Mouse (Mus musculus) embryonic facial prominence, embryonic 14.5 days (tissue): ENCODE measurements around the gene Pstk. TPM values are rescaled to one million over a fixed set of nuclear protein-coding genes. Genes with fewer than 3 reads are reported as not detected.

Experiments
- ATAC-seq: fragments of 200-750 bp; cut with Nextera tagmentation; 2 replicates; pipeline ENCODE4 v1.8.0; 2017; ENCODE audit warnings: low read depth, moderate number of reproducible peaks, moderate TSS enrichment
- DNase-seq: peaks from one replicate; pipeline ENCODE4 v3.0.0-alpha.2; 2015; ENCODE audit warnings: low spot score
- H3K27ac ChIP-seq: fragments of 300-500 bp; sonication (generic); replicated peaks from 2 replicates; pipeline ENCODE4 v1.5.1; 2014; ENCODE audit warnings: low read depth, mild to moderate bottlenecking, low read length, moderate library complexity
- H3K27me3 ChIP-seq: fragments of 300-500 bp; sonication (generic); replicated peaks from 2 replicates; pipeline ENCODE4 v1.6.1; 2014; ENCODE audit warnings: low read length; ENCODE audit not compliant: control insufficient read depth, insufficient read depth
- H3K36me3 ChIP-seq: fragments of 300-500 bp; sonication (generic); 2 replicates; pipeline ENCODE4 v1.6.1; 2014; ENCODE audit warnings: low read length, mixed read lengths; ENCODE audit not compliant: control insufficient read depth, insufficient read depth
- H3K4me1 ChIP-seq: fragments of 300-500 bp; sonication (generic); 2 replicates; pipeline ENCODE4 v1.6.1; 2014; ENCODE audit warnings: antibody characterized with exemption, low read length; ENCODE audit not compliant: control insufficient read depth, insufficient read depth
- H3K4me2 ChIP-seq: fragments of 300-500 bp; sonication (generic); 2 replicates; pipeline ENCODE4 v1.6.1; 2014; ENCODE audit warnings: low read depth, mild to moderate bottlenecking, low read length, moderate library complexity, mixed read lengths
- H3K4me3 ChIP-seq: fragments of 300-500 bp; sonication (generic); 2 replicates; pipeline ENCODE4 v1.5.1; 2014; ENCODE audit warnings: low read depth, mild to moderate bottlenecking, low read length
- H3K9ac ChIP-seq: fragments of 300-500 bp; sonication (generic); 2 replicates; pipeline ENCODE4 v1.6.1; 2014; ENCODE audit warnings: low read depth, mild to moderate bottlenecking, low read length, moderate library complexity, mixed read lengths
- H3K9me3 ChIP-seq: fragments of 300-500 bp; sonication (generic); 2 replicates; pipeline ENCODE4 v1.6.1; 2016; ENCODE audit warnings: low read length; ENCODE audit not compliant: control insufficient read depth
- WGBS: fragments of 180-500 bp; shearing (Covaris S2); extraction: QIAGEN DNeasy Blood & Tissue Kit; methylation state at CpG from one replicate; pipeline ENCODE4 v1.1.7; 2014; 5-methylcytosine and 5-hydroxymethylcytosine counted together
- polyA plus RNA-seq: library from polyadenylated mRNA; unstranded; fragments of >200 nt; fragmentation: Nextera tagmentation; extraction: Ambion mirVana; gene quantifications from 2 replicates; pipeline ENCODE4 v1.2.1, GENCODE M21; 2014

Gene Pstk
- polyA plus RNA-seq, 1 experiment from 2014 or later: 60.3 TPM

GRCm38 (mm10) chr7:131432244-131432643 is 61.3 kb downstream of the Pstk start:
- Histone ChIP-seq H3K4me3 (no peak overlapping the region), H3K27me3 (no peaks in the 10 kb centered on the region), H3K9me3 (0 out of 2 replicates have a peak, but pooled peaks cover 5% of the 10 kb centered on the region), H3K4me2 (no peak overlapping the region), H3K36me3 (peaks cover 48% of the 10 kb centered on the region), H3K4me1 (no peaks in the 10 kb centered on the region), H3K9ac (no peak overlapping the region), H3K27ac (no peak overlapping the region)
- WGBS: 16% methylated on average over 1 of the region's 1 CpGs
- ATAC-seq (no peak), DNase-seq (peak; percentile 64)

- H3K4me2 ChIP-seq: no peak overlapping the region
- H3K27ac ChIP-seq: no peak overlapping the region
- WGBS: 86% methylated on average over 1 of the region's 1 CpGs
- ATAC-seq (no peak), DNase-seq (no peak)
- 0 out of 2 replicates have a peak, but pooled peaks cover 5% of the 10 kb centered on the region for H3K9me3 ChIP-seq
- no peaks in the 10 kb centered on the region for H3K4me1 ChIP-seq
- peaks cover 44% of the 10 kb centered on the region for H3K36me3 ChIP-seq
- no peaks in the 10 kb centered on the region for H3K27me3 ChIP-seq
- H3K9ac ChIP-seq: no peak overlapping the region
- no peak overlapping the region for H3K4me3 ChIP-seq
Measured at GRCm38 (mm10) chr7:131434276-131434675, 63.3 kb downstream of the Pstk start.

GRCm38 (mm10) chr7:131437051-131437450 is 66.1 kb downstream of the Pstk start:
- Histone ChIP-seq H3K4me2 (no peak overlapping the region), H3K9ac (no peak overlapping the region), H3K9me3 (no peaks in the 10 kb centered on the region), H3K27me3 (no peaks in the 10 kb centered on the region), H3K4me1 (no peaks in the 10 kb centered on the region), H3K27ac (no peak overlapping the region), H3K36me3 (peaks cover 25% of the 10 kb centered on the region), H3K4me3 (no peak overlapping the region)
- DNase-seq: no peak
- 53% methylated on average over 3 of the region's 3 CpGs for WGBS
- ATAC-seq: no peak

Other genes with a start within 250 kb of the Pstk start
- not detected in 2 replicates for gene 4933402N03Rik, start 224.8 kb upstream of the Pstk start, polyA plus RNA-seq
- gene 5430419D17Rik, start 196.7 kb upstream of the Pstk start, polyA plus RNA-seq: not detected in 2 replicates
- gene Cuzd1, start 48.8 kb upstream of the Pstk start, polyA plus RNA-seq: 0.17 TPM in 1 of 2 replicates, not detected in the other
- not detected in 2 replicates for gene Fam24b, start 41.6 kb upstream of the Pstk start, polyA plus RNA-seq
- gene Fam24a, start 37.3 kb upstream of the Pstk start, polyA plus RNA-seq: 0.31 TPM in 1 of 2 replicates, not detected in the other
- 21.9 and 25.6 TPM in 2 replicates for gene 2310057M21Rik, start 8.4 kb upstream of the Pstk start, polyA plus RNA-seq
- gene Ikzf5, start 39.4 kb downstream of the Pstk start, polyA plus RNA-seq: 15.3 and 16.5 TPM in 2 replicates
- gene Acadsb, start 39.5 kb downstream of the Pstk start, polyA plus RNA-seq: 91.3 and 109 TPM in 2 replicates
- gene Hmx3, start 171.7 kb downstream of the Pstk start, polyA plus RNA-seq: 0.26 and 0.37 TPM in 2 replicates
- 0.17 and 0.39 TPM in 2 replicates for gene Hmx2, start 177.6 kb downstream of the Pstk start, polyA plus RNA-seq
- gene Bub3, start 189.1 kb downstream of the Pstk start, polyA plus RNA-seq: 157 and 183 TPM in 2 replicates